Mouse (Mus musculus): ENCODE measurements around the gene Drd1.

- TF ChIP-seq CTCF (IDR thresholded peaks at IDR 0.05; ENCODE audit: extremely low read depth, insufficient read depth, low read length), result no peak
- no peak for TF ChIP-seq POLR2A (IDR thresholded peaks at IDR 0.05; ENCODE audit: extremely low read depth, insufficient read depth, low read length)
Observed at GRCm38 (mm10) chr13:54072526-54073057, 17.1 kb upstream of the Drd1 start.

Measured in cortical plate, adult 2 months (tissue).